Mouse (Mus musculus): ENCODE data around the gene Ggcx. TPM values are rescaled to one million over a fixed set of nuclear protein-coding genes. Genes with fewer than 3 reads are reported as not detected.

Gene Ggcx
- polyA plus RNA-seq, 1 experiment from 2014 or later = 25.9 TPM

GRCm38 (mm10) chr6:72415964-72416772 lies 2.1 kb downstream of the Ggcx start:
- H3K4me1 ChIP-seq = peaks cover 19% of the 10 kb centered on the region
- no peak overlapping the region for H3K27ac ChIP-seq
- 90% methylated on average over 7 of the region's 7 CpGs for WGBS
- DNase-seq (ENCODE audit: low spot score) = no peak
- no peaks in the 10 kb centered on the region for H3K27me3 ChIP-seq (ENCODE audit: low read depth, poor library complexity, severe bottlenecking)
- H3K36me3 ChIP-seq = peaks cover 49% of the 10 kb centered on the region
- H3K9me3 ChIP-seq (replicated peaks) = no peaks in the 10 kb centered on the region
- H3K4me3 ChIP-seq = no peak overlapping the region

- no peak for DNase-seq (ENCODE audit: low spot score)
- no peak overlapping the region for H3K27ac ChIP-seq
- no peaks in the 10 kb centered on the region for H3K9me3 ChIP-seq (replicated peaks)
- 94% methylated on average over 4 of the region's 4 CpGs for WGBS
- H3K4me3 ChIP-seq = no peak overlapping the region
- no peaks in the 10 kb centered on the region for H3K27me3 ChIP-seq (ENCODE audit: low read depth, poor library complexity, severe bottlenecking)
- H3K36me3 ChIP-seq = peaks cover 69% of the 10 kb centered on the region
- peaks cover 19% of the 10 kb centered on the region for H3K4me1 ChIP-seq
Measured at GRCm38 (mm10) chr6:72418279-72418678, 4.2 kb downstream of the Ggcx start.

- Histone ChIP-seq H3K27ac (no peak overlapping the region), H3K9me3 (replicated peaks) (no peaks in the 10 kb centered on the region), H3K27me3 (ENCODE audit: low read depth, poor library complexity, severe bottlenecking) (no peaks in the 10 kb centered on the region), H3K36me3 (peaks cover 84% of the 10 kb centered on the region), H3K4me1 (peaks cover 8% of the 10 kb centered on the region), H3K4me3 (no peak overlapping the region)
- DNase-seq (ENCODE audit: low spot score) = no peak
- 81% methylated on average over 1 of the region's 1 CpGs for WGBS
Measured at GRCm38 (mm10) chr6:72419806-72420205, 5.7 kb downstream of the Ggcx start.

GRCm38 (mm10) chr6:72420901-72421300 lies 6.8 kb downstream of the Ggcx start:
- 96% methylated on average over 10 of the region's 10 CpGs for WGBS
- Histone ChIP-seq H3K27me3 (ENCODE audit: low read depth, poor library complexity, severe bottlenecking) (no peaks in the 10 kb centered on the region), H3K4me3 (no peak overlapping the region), H3K27ac (no peak overlapping the region), H3K4me1 (no peaks in the 10 kb centered on the region), H3K9me3 (replicated peaks) (no peaks in the 10 kb centered on the region), H3K36me3 (peaks cover 92% of the 10 kb centered on the region)
- DNase-seq (ENCODE audit: low spot score) = no peak

GRCm38 (mm10) chr6:72425646-72426045 lies 11.5 kb downstream of the Ggcx start:
- Histone ChIP-seq H3K9me3 (replicated peaks) (no peaks in the 10 kb centered on the region), H3K4me1 (no peaks in the 10 kb centered on the region), H3K27me3 (ENCODE audit: low read depth, poor library complexity, severe bottlenecking) (no peaks in the 10 kb centered on the region), H3K36me3 (peaks cover 96% of the 10 kb centered on the region), H3K4me3 (no peak overlapping the region), H3K27ac (no peak overlapping the region)
- DNase-seq (ENCODE audit: low spot score) = no peak
- 92% methylated on average over 11 of the region's 11 CpGs for WGBS

GRCm38 (mm10) chr6:72428036-72428435 lies 13.9 kb downstream of the Ggcx start:
- 0 out of 2 replicates have a peak overlapping the region, but pooled peaks have one; percentile 12 for H3K27ac ChIP-seq

GRCm38 (mm10) chr6:72429061-72429842 lies 15.1 kb downstream of the Ggcx start:
- no peak overlapping the region for H3K4me3 ChIP-seq
- H3K4me1 ChIP-seq = no peaks in the 10 kb centered on the region
- no peaks in the 10 kb centered on the region for H3K27me3 ChIP-seq (ENCODE audit: low read depth, poor library complexity, severe bottlenecking)
- WGBS = 90% methylated on average over 21 of the region's 21 CpGs
- H3K9me3 ChIP-seq (replicated peaks) = no peaks in the 10 kb centered on the region
- DNase-seq (ENCODE audit: low spot score) = no peak
- H3K36me3 ChIP-seq = peaks cover 97% of the 10 kb centered on the region
- no peak overlapping the region for H3K27ac ChIP-seq

More at GRCm38 (mm10) chr6:72428036-72428435, 13.9 kb downstream of the Ggcx start:
- 47% methylated on average over 8 of the region's 8 CpGs for WGBS
- H3K36me3 ChIP-seq = peaks cover 97% of the 10 kb centered on the region
- H3K4me3 ChIP-seq = no peak overlapping the region
- H3K4me1 ChIP-seq = no peaks in the 10 kb centered on the region
- H3K9me3 ChIP-seq (replicated peaks) = no peaks in the 10 kb centered on the region
- peak; percentile 85 for DNase-seq (ENCODE audit: low spot score)
- H3K27me3 ChIP-seq (ENCODE audit: low read depth, poor library complexity, severe bottlenecking) = no peaks in the 10 kb centered on the region

GRCm38 (mm10) chr6:72430989-72431921 lies 17.1 kb downstream of the Ggcx start:
- Histone ChIP-seq H3K4me3 (no peak overlapping the region), H3K4me1 (no peaks in the 10 kb centered on the region), H3K27ac (no peak overlapping the region), H3K36me3 (peaks cover 97% of the 10 kb centered on the region), H3K27me3 (ENCODE audit: low read depth, poor library complexity, severe bottlenecking) (no peaks in the 10 kb centered on the region), H3K9me3 (replicated peaks) (no peaks in the 10 kb centered on the region)
- WGBS = 42% methylated on average over 5 of the region's 5 CpGs
- no peak for DNase-seq (ENCODE audit: low spot score)

- Histone ChIP-seq H3K27ac (no peak overlapping the region), H3K9me3 (replicated peaks) (no peaks in the 10 kb centered on the region), H3K4me3 (no peak overlapping the region), H3K27me3 (ENCODE audit: low read depth, poor library complexity, severe bottlenecking) (no peaks in the 10 kb centered on the region), H3K4me1 (peaks cover 7% of the 10 kb centered on the region; the same call in 1 of the 2 replicates), H3K36me3 (peaks cover 97% of the 10 kb centered on the region)
- 90% methylated on average over 2 of the region's 2 CpGs for WGBS
- DNase-seq (ENCODE audit: low spot score) = no peak
Measured at GRCm38 (mm10) chr6:72432153-72432552, 18.0 kb downstream of the Ggcx start.

- 3% methylated on average over 5 of the region's 5 CpGs for WGBS
- Histone ChIP-seq H3K4me3 (peak overlapping the region; percentile 86), H3K4me1 (peaks cover 33% of the 10 kb centered on the region), H3K27me3 (ENCODE audit: low read depth, poor library complexity, severe bottlenecking) (no peaks in the 10 kb centered on the region), H3K36me3 (peaks cover 51% of the 10 kb centered on the region), H3K27ac (peak overlapping the region; percentile 99), H3K9me3 (replicated peaks) (no peaks in the 10 kb centered on the region)
- no peak for DNase-seq (ENCODE audit: low spot score)
Measured at GRCm38 (mm10) chr6:72438226-72438625, 24.1 kb downstream of the Ggcx start.

- H3K4me3 ChIP-seq = peak overlapping the region; percentile 86
- WGBS = under 1% methylated on average over 57 of the region's 57 CpGs
- peaks cover 34% of the 10 kb centered on the region for H3K4me1 ChIP-seq
- no peaks in the 10 kb centered on the region for H3K27me3 ChIP-seq (ENCODE audit: low read depth, poor library complexity, severe bottlenecking)
- H3K9me3 ChIP-seq (replicated peaks) = no peaks in the 10 kb centered on the region
- H3K36me3 ChIP-seq = peaks cover 44% of the 10 kb centered on the region
- H3K27ac ChIP-seq = peak overlapping the region; percentile 99
- DNase-seq (ENCODE audit: low spot score) = peak; percentile 83
Measured at GRCm38 (mm10) chr6:72438862-72439354, 24.8 kb downstream of the Ggcx start.

Measured in limb, embryonic 10.5 days (tissue).